Mouse (Mus musculus) adrenal gland, adult 2 months (tissue): ENCODE results near the gene Smgc. TPM values are rescaled to one million over a fixed set of nuclear protein-coding genes. Genes with fewer than 3 reads are reported as not detected.
"Not testable (repeated sequence)": the region's sequence is repeated elsewhere in the genome, so short reads cannot be mapped to it uniquely, and the experiment has no call there.

ENCODE experiments used
- DNase-seq: peaks from one replicate; pipeline ENCODE4 v3.0.0; 2021
- long read RNA-seq: library from polyadenylated mRNA; stranded (forward); transcript quantifications from one replicate; pipeline ENCODE4 v2.0.0, GENCODE M21; 2021
- polyA plus RNA-seq: library from polyadenylated mRNA; depleted of rRNA; stranded (reverse); fragments of >200 nt; gene quantifications from 2 replicates; pipeline ENCODE4 v1.2.3, GENCODE M21; 2012; rRNA removed
- total RNA-seq, 2 experiments: library from RNA; stranded (reverse); gene quantifications; 2 replicates each; pipeline ENCODE4 v1.2.3; 2021

Smgc gene
- not detected for total RNA-seq
- not detected in 2 replicates for polyA plus RNA-seq
- long read RNA-seq: 0 reads

- no peak for DNase-seq
These were observed at the start of gene Smgc for GRCm38 (mm10) chr15:91837965-91838364. TSS of gene Smgc (plus strand) at chr15:91838265.

DNA sequence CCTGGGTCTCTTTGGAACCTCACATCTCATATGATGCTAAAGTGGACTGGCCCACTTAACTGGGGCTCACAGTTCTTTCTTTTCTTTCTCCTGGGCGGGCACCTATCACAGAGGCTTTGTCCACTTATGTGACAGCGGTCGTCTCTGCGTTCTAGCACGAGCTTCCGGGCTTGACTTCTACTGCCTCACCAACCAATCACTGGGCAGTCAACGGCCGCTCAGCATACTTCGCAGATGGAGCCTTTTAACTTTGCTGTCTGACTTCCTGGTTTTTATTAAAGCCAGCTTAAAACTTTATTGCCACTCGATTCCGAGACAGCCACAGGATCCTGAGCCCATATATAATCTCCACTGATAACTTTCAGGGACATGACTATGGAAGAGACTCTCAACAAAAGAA lies 49.7 kb upstream of the Smgc start:
- no peak for DNase-seq

- DNase-seq: no peak
These were observed 31.6 kb upstream of the Smgc start for GRCm38 (mm10) chr15:91806463-91806862.

DNA sequence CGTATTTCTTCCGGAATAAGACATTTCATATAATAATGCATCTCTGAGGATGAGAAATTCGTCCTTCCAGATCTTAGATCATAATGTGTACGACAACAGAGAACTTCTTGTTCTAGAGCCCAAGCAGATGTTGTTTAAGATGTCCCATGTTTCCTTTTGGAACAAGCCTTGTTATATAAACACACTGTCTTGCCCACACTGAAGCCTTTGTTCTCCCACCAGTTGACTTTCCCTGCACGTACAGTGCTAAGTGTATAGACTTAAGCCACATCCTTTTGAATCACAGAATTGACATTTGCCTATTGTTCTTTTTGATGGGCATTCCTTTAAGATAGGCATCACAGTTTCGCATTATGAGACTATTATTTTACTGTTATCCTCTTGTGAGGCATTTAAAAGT lies 2.7 kb upstream of the Smgc start:
- DNase-seq: no peak

- DNase-seq: not testable (repeated sequence)
These were observed 26.1 kb downstream of the Smgc start for GRCm38 (mm10) chr15:91864130-91864529.

DNA sequence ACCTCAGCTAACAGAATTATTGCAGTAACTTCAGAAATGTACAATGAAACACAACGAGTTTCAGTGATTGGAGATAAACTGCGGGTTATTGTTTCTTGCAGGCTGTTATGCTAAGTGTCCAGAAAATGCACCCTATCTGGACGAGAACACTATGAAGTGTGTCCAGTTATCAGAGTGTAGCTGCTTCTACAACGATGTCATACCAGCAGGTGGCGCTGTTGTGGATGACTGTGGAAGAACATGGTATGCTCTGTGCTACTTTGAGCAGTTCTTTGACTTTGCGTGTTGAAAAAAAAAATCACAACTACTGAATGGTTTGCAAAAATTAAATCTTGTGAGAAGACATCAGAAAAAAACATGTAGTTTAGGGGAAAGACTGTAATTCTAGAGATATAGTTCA lies 62.2 kb downstream of the Smgc start:
- peak; percentile 3 for DNase-seq

- peak; percentile 16 for DNase-seq
These were observed 69.0 kb downstream of the Smgc start for GRCm38 (mm10) chr15:91907046-91907445.

Other genes with a start within 250 kb of the Smgc start
- 10 to 100 TPM; 19.2 to 79.2 TPM for gene Lrrk2, start 165.1 kb upstream of the Smgc start, total RNA-seq
- 3.3 and 6.4 TPM in 2 replicates for gene Lrrk2, start 165.1 kb upstream of the Smgc start, polyA plus RNA-seq
- 1 to 10 TPM; 2.7 to 4.1 TPM for gene Cntn1, start 212.9 kb downstream of the Smgc start, total RNA-seq
- 0.21 and 0.42 TPM in 2 replicates for gene Cntn1, start 212.9 kb downstream of the Smgc start, polyA plus RNA-seq